Mouse (Mus musculus) megakaryocyte, embryonic 14.5 days (primary cell): ENCODE data around the gene Nagpa.

Experiments
- FLI1 ChIP-seq: IDR thresholded peaks from 2 replicates; pipeline ENCODE4 v1.6.1; 2012; ENCODE audit warnings: low read length, inconsistent platforms, mixed read lengths
- GATA1 ChIP-seq: IDR thresholded peaks from 3 replicates; pipeline ENCODE4 v1.6.1; 2012; ENCODE audit warnings: mixed read lengths, low read length, inconsistent platforms, borderline replicate concordance

DNA sequence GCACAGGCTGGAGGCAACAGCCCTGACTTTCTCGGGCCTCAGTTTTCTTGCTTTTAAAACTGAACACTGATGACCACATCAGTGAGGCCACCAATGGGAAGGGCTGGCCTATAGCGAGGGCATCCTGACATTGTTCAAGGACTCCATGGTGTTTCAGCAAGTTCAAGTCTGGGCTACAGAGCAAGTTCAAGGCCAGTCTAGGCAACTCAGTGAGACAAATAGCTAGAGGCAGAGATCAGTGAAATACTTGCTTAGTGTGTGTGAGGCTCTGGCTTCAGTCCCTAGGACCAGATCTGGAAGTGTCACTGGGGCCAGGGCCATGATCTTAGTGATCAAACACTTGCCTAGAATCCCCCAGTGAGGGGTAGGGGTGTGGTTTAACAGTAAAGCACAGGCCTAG, 35.8 kb downstream of the Nagpa start:
- TF ChIP-seq GATA1 = no peak
- TF ChIP-seq FLI1 = no peak
